Mouse (Mus musculus): Measurements from ENCODE around the gene Abcb11.

Abcb11 gene

GRCm38 (mm10) chr2:69294508-69294907 lies 47.9 kb downstream of the Abcb11 start:
- in situ Hi-C loops (cut with MboI; ENCODE audit: low pct_unique_long_range_greater_than_20kb in 1 of 2, low sequenced_read_pairs in 2 of 2, unreplicated experiment in 1 of 2), result no loop called here

- in situ Hi-C loops (cut with MboI; ENCODE audit: low pct_unique_long_range_greater_than_20kb in 1 of 2, low sequenced_read_pairs in 2 of 2, unreplicated experiment in 1 of 2), result no loop called here
Observed at GRCm38 (mm10) chr2:69288989-69289388, 53.4 kb downstream of the Abcb11 start.

- in situ Hi-C loops (cut with MboI; ENCODE audit: low pct_unique_long_range_greater_than_20kb in 1 of 2, low sequenced_read_pairs in 2 of 2, unreplicated experiment in 1 of 2), result loop anchor here (10.0 kb wide), 2 partner anchors 149 to 159 kb away; no protein-coding TSS in a partner anchor
Observed at GRCm38 (mm10) chr2:69275875-69276274, 66.5 kb downstream of the Abcb11 start.

GRCm38 (mm10) chr2:69264069-69264618 lies 78.3 kb downstream of the Abcb11 start:
- in situ Hi-C loops (cut with MboI; ENCODE audit: low pct_unique_long_range_greater_than_20kb in 1 of 2, low sequenced_read_pairs in 2 of 2, unreplicated experiment in 1 of 2), result no loop called here

GRCm38 (mm10) chr2:69248221-69248755 lies 94.1 kb downstream of the Abcb11 start:
- in situ Hi-C loops (cut with MboI; ENCODE audit: low pct_unique_long_range_greater_than_20kb in 1 of 2, low sequenced_read_pairs in 2 of 2, unreplicated experiment in 1 of 2), result no loop called here

- in situ Hi-C loops (cut with MboI; ENCODE audit: low pct_unique_long_range_greater_than_20kb in 1 of 2, low sequenced_read_pairs in 2 of 2, unreplicated experiment in 1 of 2), result no loop called here
Observed at GRCm38 (mm10) chr2:69247081-69247480, 95.3 kb downstream of the Abcb11 start.

GRCm38 (mm10) chr2:69244924-69245323 lies 97.5 kb downstream of the Abcb11 start:
- in situ Hi-C loops (cut with MboI; ENCODE audit: low pct_unique_long_range_greater_than_20kb in 1 of 2, low sequenced_read_pairs in 2 of 2, unreplicated experiment in 1 of 2), result no loop called here

GRCm38 (mm10) chr2:69239315-69239714 lies 103.1 kb downstream of the Abcb11 start:
- in situ Hi-C loops (cut with MboI; ENCODE audit: low pct_unique_long_range_greater_than_20kb in 1 of 2, low sequenced_read_pairs in 2 of 2, unreplicated experiment in 1 of 2), result no loop called here

- in situ Hi-C loops (cut with MboI; ENCODE audit: low pct_unique_long_range_greater_than_20kb in 1 of 2, low sequenced_read_pairs in 2 of 2, unreplicated experiment in 1 of 2), result no loop called here
Observed at GRCm38 (mm10) chr2:69234976-69235678, 107.3 kb downstream of the Abcb11 start.

GRCm38 (mm10) chr2:69232101-69232500 lies 110.3 kb downstream of the Abcb11 start:
- in situ Hi-C loops (cut with MboI; ENCODE audit: low pct_unique_long_range_greater_than_20kb in 1 of 2, low sequenced_read_pairs in 2 of 2, unreplicated experiment in 1 of 2), result no loop called here

GRCm38 (mm10) chr2:69230137-69230536 lies 112.3 kb downstream of the Abcb11 start:
- in situ Hi-C loops (cut with MboI; ENCODE audit: low pct_unique_long_range_greater_than_20kb in 1 of 2, low sequenced_read_pairs in 2 of 2, unreplicated experiment in 1 of 2), result no loop called here

- in situ Hi-C loops (cut with MboI; ENCODE audit: low pct_unique_long_range_greater_than_20kb in 1 of 2, low sequenced_read_pairs in 2 of 2, unreplicated experiment in 1 of 2), result no loop called here
Observed at GRCm38 (mm10) chr2:69228635-69229034, 113.8 kb downstream of the Abcb11 start.

- in situ Hi-C loops (cut with MboI; ENCODE audit: low pct_unique_long_range_greater_than_20kb in 1 of 2, low sequenced_read_pairs in 2 of 2, unreplicated experiment in 1 of 2), result no loop called here
Observed at GRCm38 (mm10) chr2:69226876-69227275, 115.5 kb downstream of the Abcb11 start.

- in situ Hi-C loops (cut with MboI; ENCODE audit: low pct_unique_long_range_greater_than_20kb in 1 of 2, low sequenced_read_pairs in 2 of 2, unreplicated experiment in 1 of 2), result no loop called here
Observed at GRCm38 (mm10) chr2:69224724-69225123, 117.7 kb downstream of the Abcb11 start.

- in situ Hi-C loops (cut with MboI; ENCODE audit: low pct_unique_long_range_greater_than_20kb in 1 of 2, low sequenced_read_pairs in 2 of 2, unreplicated experiment in 1 of 2), result no loop called here
Observed at GRCm38 (mm10) chr2:69222815-69223214, 119.6 kb downstream of the Abcb11 start.

- in situ Hi-C loops (cut with MboI; ENCODE audit: low pct_unique_long_range_greater_than_20kb in 1 of 2, low sequenced_read_pairs in 2 of 2, unreplicated experiment in 1 of 2), result no loop called here
Observed at GRCm38 (mm10) chr2:69221868-69222416, 120.5 kb downstream of the Abcb11 start.

- in situ Hi-C loops (cut with MboI; ENCODE audit: low pct_unique_long_range_greater_than_20kb in 1 of 2, low sequenced_read_pairs in 2 of 2, unreplicated experiment in 1 of 2), result no loop called here
Observed at GRCm38 (mm10) chr2:69215242-69215641, 127.2 kb downstream of the Abcb11 start.

- in situ Hi-C loops (cut with MboI; ENCODE audit: low pct_unique_long_range_greater_than_20kb in 1 of 2, low sequenced_read_pairs in 2 of 2, unreplicated experiment in 1 of 2), result no loop called here
Observed at GRCm38 (mm10) chr2:69212652-69213051, 129.8 kb downstream of the Abcb11 start.

GRCm38 (mm10) chr2:69210773-69211172 lies 131.6 kb downstream of the Abcb11 start, which contains the start of gene G6pc2:
Gene G6pc2, plus strand, starts transcription at chr2:69211073.
- in situ Hi-C loops (cut with MboI; ENCODE audit: low pct_unique_long_range_greater_than_20kb in 1 of 2, low sequenced_read_pairs in 2 of 2, unreplicated experiment in 1 of 2), result no loop called here

- in situ Hi-C loops (cut with MboI; ENCODE audit: low pct_unique_long_range_greater_than_20kb in 1 of 2, low sequenced_read_pairs in 2 of 2, unreplicated experiment in 1 of 2), result no loop called here
Observed at GRCm38 (mm10) chr2:69209684-69210083, 132.7 kb downstream of the Abcb11 start.

All from mouse embryonic stem cell (cell line).